Mouse (Mus musculus) thymus, postnatal 25 days (tissue): ENCODE measurements around the gene Gsdma2.
"Not testable (repeated sequence)": the region's sequence is repeated elsewhere in the genome, so short reads cannot be mapped to it uniquely, and the experiment has no call there.

ENCODE experiments used
- DNase-seq: peaks from one replicate; pipeline ENCODE4 v3.0.0; 2022

Gsdma2 gene

GRCm38 (mm10) chr11:98671284-98671815 is 24.8 kb downstream of the Gsdma2 start:
- no peak for DNase-seq

DNA sequence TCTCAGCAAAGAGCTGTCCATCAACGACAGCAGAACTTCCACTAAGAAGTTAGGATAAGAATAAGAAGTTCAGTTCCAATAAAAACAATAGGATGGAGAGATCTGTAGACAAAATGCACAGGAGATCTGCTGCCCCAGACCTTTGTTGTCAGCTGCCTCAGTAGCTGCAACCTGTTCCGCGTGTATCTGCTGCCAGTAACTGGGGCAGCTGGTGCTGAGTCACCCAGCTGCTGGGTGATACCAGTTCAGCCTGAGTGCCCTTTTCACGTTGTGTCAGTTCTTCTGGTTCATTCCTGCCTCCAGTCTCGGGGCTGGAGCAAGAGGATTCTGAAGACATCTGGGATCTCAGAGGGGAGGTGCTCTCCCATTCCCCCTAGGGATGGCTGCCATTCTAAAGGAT is 25.3 kb downstream of the Gsdma2 start:
- no peak for DNase-seq

GRCm38 (mm10) chr11:98672482-98672881 is 25.9 kb downstream of the Gsdma2 start:
- no peak for DNase-seq

DNA sequence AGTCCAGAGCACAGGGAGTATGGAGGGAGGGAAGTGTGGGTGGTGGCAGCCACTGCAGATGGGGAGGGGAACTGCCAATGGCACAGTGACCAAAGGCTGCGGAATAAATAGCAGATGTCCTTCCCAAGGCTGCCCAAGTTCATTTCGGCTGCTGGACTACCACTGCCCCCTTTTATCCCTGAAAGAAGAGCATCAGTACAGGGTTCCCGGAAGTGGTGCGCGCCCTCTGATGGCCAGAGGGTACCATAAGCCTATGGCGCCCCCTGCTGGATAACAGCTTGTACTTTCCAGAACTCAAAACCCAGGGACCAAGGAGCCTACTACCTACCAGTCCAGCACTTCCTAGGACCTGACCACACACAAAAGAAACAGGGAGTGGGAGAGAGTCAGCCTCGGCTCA is 26.6 kb downstream of the Gsdma2 start:
- peak; percentile 71 for DNase-seq

GRCm38 (mm10) chr11:98675829-98676363 is 29.3 kb downstream of the Gsdma2 start:
- DNase-seq: no peak

- no peak for DNase-seq
Observed at GRCm38 (mm10) chr11:98680023-98680422, 33.5 kb downstream of the Gsdma2 start.

DNA sequence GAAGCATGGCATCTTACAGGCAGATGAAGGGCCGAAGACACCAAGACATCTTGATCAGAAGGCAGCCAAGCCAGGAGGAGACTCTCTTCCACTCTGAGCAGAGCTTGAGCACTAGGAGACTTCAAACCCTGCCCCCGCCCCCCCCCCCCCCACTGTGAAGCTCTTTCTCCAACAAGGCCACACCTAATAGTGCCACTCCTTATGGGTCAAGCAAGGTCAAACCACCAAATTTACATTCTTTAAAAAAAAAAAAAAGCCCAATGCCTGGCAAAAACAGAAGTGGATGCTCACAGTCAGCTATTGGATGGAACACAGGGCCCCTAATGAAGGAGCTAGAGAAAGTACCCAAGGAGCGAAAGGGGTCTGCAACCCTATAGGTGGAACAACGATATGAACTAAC is 34.0 kb downstream of the Gsdma2 start:
- DNase-seq: not testable (repeated sequence)

DNA sequence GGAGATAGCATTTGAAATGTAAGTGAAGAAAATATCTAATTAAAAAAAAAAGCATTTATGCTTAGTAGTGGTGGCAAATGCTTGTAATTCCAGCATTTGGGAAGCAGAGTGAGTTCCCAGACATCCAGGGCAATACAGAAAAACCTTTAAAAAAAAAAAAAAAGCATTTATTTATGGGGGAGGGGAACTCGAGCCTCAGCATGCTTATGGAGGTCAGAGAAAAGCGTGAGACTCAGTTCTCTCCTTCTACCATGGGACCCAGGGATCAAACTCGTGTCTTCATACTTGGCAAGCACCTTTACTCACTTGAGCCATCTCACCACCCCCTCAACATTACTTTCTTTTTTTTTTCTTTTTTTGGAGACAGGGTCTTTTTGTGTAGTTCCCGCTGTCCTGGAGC is 34.6 kb downstream of the Gsdma2 start:
- no peak for DNase-seq

DNA sequence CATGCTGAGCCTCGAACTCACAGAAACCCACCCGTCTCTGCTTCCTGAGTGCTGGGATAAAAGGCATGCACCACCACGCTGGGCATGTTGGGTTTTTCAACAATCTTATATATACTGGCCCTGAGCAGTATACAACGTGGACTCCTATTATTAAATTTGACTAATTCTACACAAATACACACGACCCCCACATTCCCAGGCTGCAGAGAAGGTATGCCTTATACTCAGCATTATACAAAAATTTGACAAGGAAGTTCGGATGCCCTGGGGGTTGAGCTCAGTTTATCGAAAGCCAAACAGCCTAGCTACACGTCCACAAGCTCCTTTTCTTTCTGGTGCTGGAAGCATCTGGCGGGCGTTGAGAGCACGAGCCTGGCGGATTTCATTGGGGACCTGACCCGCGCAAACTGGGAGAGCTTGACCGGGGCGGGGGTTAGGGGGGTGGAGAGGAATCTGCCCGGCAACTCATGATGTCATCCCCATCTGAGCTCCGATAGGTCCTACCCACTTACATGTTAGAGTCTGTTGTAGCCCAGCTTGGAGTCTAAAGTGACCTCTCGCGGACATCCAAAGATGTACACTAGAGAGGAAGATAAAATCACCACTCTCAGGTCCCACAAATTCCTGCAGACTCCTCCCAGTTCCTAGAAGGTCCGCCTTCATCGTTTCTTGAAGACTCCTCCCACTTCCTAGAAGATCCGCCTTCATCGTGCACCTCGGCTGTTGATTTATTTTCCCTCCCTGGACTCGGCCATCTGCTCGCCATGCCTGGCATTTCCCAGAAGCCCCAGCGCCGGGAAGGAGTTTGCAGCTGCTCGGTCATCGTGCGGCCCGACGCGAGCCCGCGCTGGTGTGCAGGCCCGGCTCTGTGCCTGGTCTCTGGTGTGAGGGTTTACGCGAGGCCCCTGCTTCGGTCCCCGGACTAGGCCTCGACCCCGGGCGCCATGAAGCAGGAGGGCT is 35.5 kb downstream of the Gsdma2 start, which contains the start of gene Psmd3:
TSS of gene Psmd3 (plus strand) at position 769 of the 960 bp plus-strand sequence.
- DNase-seq: peak; percentile 97

DNA sequence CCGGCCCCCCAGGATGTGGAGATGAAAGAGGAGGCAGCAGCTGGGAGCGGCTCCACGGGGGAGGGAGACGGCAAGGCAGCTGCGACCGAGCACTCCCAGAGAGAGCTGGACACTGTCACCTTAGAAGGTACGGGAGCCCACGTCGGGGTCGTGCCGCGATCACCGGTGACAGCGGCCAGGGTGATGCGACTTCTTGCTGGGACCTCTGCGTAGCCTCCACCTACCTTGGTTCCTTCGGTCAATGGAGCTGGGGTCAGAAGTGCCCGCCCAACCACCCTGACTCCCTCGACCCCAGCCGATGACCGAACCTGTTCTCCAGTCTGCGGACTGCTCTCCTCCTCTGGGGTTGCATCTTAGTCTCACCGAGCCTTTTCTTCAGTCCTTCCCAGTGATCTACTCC is 36.3 kb downstream of the Gsdma2 start:
- DNase-seq: no peak

- no peak for DNase-seq
Observed at GRCm38 (mm10) chr11:98685642-98686041, 39.1 kb downstream of the Gsdma2 start.

GRCm38 (mm10) chr11:98686976-98687375 is 40.4 kb downstream of the Gsdma2 start:
- DNase-seq: no peak

- no peak for DNase-seq
Observed at GRCm38 (mm10) chr11:98688009-98688408, 41.5 kb downstream of the Gsdma2 start.

- DNase-seq: peak; percentile 84
Observed at GRCm38 (mm10) chr11:98693201-98693600, 46.6 kb downstream of the Gsdma2 start.

DNA sequence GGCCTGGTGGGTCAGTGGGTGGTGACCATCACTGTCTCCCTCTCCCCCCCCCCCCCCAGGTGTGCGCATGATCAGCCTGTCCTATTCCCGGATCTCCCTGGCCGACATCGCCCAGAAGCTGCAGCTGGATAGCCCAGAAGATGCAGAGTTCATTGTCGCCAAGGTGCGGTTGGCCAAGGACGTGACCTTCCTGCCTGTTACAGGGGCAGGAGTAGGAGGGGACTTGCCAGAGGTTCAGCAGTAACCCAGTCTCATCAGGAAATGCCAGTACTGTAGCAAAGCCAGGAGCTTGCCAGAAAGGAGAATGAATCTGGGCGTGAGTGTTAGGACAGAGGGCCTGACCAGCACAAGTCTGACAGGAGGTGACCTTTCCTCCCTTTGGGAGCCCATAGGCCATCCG is 47.2 kb downstream of the Gsdma2 start:
- DNase-seq: no peak

DNA sequence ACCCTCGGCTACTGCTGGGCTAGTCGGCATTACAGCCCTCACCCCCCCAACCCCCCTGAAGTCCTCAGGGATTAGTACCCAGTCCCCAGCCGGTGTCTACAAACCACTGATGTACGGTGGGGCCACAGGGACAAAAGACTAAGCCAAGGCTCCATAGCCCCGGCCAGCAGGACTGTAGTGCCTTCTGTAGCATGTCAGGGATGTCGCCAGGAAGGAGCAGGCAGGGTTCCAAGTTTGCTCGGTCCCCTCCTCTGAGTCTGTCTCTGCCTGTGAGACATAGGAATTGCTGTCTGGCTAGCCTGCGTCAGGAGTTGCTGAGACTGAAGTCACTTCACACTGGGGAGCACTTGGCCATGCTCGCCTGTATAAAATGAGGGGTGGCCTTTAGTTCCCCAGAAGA is 47.7 kb downstream of the Gsdma2 start:
- DNase-seq: no peak

DNA sequence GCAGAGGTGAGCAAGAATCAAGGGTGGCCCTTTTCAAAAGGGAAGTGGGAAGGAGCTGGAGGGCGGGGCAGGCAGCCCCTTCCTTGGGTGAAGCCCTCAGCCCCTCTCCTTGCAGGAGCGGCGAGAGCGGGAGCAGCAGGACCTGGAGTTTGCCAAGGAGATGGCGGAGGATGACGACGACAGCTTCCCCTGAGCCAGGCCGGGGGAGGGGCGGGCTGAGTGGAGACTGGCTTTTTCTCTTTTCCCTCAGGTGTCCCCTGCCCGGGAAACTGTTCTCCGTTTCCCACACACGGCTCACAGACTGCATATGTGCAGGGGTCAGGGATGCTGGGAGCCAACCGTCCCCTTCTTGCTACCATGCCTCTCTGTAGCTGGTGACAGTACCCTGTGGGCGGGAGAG is 48.8 kb downstream of the Gsdma2 start:
- DNase-seq: no peak

DNA sequence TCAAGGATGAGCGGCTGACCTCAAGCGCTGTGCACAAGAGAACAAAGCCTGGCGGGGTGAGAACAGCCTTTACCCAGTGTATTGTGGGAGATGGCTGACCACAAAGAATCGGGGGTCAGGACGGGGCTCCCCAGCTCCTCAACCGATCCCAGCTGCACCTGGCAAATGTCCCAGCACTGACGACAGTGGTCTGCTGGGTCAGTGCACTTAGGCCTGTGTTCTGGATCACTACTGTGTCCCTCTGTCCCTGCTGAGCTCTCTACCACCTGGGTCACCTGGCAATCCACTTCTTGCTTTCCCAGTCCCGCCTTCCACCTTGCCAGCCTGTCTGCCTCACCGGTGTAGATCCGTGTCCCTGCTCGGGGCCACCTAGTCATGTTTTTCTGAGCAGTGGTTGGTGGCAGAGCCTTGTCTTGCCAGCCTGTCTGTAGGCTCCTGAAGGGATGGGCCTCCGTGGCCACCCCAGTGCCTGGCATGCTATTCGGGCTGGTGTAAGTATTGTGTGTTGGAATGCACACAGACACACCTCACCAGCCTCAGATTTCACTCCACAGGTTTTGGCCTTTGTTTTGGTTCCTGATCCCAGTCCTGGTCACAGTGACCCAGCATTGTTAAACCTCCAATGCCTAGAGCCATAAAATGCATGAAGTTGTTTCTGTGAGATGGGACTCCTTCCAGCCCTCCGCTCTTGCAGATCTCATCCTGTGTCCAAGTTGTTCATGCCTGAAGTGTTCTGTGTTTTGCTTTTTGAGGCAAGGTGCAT is 50.1 kb downstream of the Gsdma2 start:
- no peak for DNase-seq

DNA sequence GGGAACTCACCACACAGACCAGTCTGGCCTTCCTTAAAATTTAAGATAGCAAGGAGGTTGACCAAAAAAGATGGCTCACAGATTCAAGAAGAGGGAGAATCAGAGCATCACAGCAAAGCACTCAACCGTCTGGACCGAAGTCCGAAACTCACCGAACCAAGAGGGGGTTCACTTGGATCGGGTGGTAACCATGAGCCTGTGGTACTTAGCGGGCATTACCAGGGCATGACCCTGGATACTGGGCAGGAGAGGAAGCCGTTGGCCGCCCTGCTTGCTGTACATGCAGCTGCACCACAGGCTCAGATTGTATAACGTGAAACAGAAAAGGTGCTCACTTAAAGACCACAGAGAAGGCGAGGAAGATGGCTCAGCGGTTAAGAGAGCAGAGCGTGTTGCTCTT is 50.7 kb downstream of the Gsdma2 start:
- no peak for DNase-seq

DNA sequence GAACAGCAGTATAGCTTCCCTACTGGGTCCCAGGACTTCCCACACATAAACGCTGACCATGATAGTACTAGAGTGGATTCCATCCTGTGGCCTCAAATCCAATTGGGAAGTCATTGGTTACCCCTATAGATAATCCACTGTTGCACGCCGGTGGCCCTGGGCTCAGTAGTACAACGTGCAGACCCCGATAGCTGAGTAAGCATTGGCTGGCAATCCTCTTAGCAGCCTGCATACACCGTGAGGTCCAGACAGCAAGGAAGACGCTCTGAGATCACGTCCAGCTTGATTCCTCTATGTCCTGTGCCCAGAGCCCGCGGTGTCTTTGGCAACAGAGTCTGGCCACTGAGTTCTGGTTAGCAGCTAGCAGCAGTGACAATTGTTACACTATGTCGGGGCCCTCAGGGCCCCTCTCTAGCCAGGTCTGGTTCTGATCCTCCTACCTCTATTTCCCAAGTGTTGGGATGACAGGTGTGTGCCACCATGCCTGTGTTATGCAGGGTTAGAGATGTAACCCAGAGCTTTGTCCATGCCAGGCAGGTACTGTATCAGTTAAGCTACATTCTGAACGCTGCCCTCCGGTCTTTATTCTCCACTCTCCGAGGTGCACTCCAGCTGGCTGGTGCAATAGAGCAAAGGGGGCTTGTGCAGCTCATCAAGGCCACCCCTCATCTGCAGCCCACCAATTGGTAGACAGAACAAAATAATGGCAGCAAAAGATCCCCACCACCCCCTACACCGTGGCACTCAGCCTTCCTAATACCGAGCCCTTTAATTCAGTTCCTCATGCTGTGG is 52.5 kb downstream of the Gsdma2 start:
- no peak for DNase-seq

DNA sequence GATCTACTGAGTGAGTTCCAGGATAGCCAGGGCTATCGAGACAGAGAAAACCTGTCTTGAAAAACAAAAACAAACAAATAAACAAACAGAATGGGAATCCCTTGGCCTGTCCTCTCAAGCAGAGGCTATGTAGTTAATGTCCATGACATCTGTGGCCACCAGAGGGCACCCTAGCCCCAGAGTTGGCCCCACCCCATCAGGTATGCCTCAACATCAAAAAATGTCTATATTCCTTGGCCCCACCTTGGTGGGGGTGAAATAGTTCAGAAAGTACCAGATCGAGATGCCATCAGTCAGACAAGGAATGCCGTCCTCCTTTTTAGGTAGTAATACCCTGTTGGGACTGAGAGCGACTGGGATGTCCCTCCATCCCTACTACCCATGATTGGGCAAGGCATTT is 53.4 kb downstream of the Gsdma2 start:
- peak; percentile 80 for DNase-seq

GRCm38 (mm10) chr11:98701213-98701670 is 54.7 kb downstream of the Gsdma2 start, which contains the start of gene Csf3:
Gene Csf3 (plus strand): TSS chr11:98701263.
- DNase-seq: no peak
